10 mouse cellular contexts compared by ENCODE assay signal in genomic region chr8:108612815-108613214, GRCm38 (mm10).
A peak's percentile ranks its signal among the peaks of the same experiment; 100 is the strongest.
DNase-seq lines count a peak whose midpoint lies in the region; ATAC-seq lines count a peak whose summit lies in the region.
"Had no signal": no experiment of that assay in that cellular context is flagged by ENCODE, and none has a peak within 500 bp of the region (broad histone marks: within the 10 kb centered on the region; RNA-seq: fewer than 3 reads in every experiment).

No protein-coding gene starts in this region.

- H3K4me2 ChIP-seq in heart, embryonic 11.5 days: 0 out of 2 replicates have a peak overlapping the region, but pooled peaks have one; percentile 6
- no peak overlapping the region for H3K4me2 ChIP-seq in embryonic facial prominence, embryonic 11.5 days (ENCODE audit: low read depth, low read length)
- H3K4me2 ChIP-seq in lung, embryonic 15.5 days: 0 out of 2 replicates have a peak overlapping the region, but pooled peaks have one; percentile 22

- ATAC-seq in heart, embryonic 11.5 days (replicated peaks; ENCODE audit: insufficient number of reproducible peaks, low FRiP score, low TSS enrichment): no peak
- no peak for ATAC-seq in embryonic facial prominence, embryonic 11.5 days (replicated peaks; ENCODE audit: insufficient number of reproducible peaks, low FRiP score, low TSS enrichment, low read depth)
- peak; percentile 86 for ATAC-seq in lung, embryonic 15.5 days (ENCODE audit: borderline replicate concordance, extremely low read depth, low FRiP score, low TSS enrichment)

- H3K4me3 ChIP-seq in heart, embryonic 11.5 days (ENCODE audit: low read depth, low read length): no peak overlapping the region
- H3K4me3 ChIP-seq in embryonic facial prominence, embryonic 11.5 days (ENCODE audit: low read depth, low read length): no peak overlapping the region
- H3K4me3 ChIP-seq in lung, embryonic 15.5 days: no peak overlapping the region

- no peaks in the 10 kb centered on the region for H3K9me3 ChIP-seq in heart, embryonic 11.5 days (replicated peaks; ENCODE audit: control insufficient read depth, low read length)
- no peaks in the 10 kb centered on the region for H3K9me3 ChIP-seq in embryonic facial prominence, embryonic 11.5 days (replicated peaks; ENCODE audit: control insufficient read depth, low read length)
- H3K9me3 ChIP-seq in lung, embryonic 15.5 days: no peaks in the 10 kb centered on the region

- no peak for DNase-seq in heart, postnatal 25 days (ENCODE audit: low spot score)
- DNase-seq in MEL-GATA-1-ER (ENCODE audit: extremely low read depth, low read depth): peak; percentile 17
- DNase-seq in embryonic facial prominence, embryonic 11.5 days (ENCODE audit: low spot score): peak; percentile 54
- no peak for DNase-seq in cerebellum, postnatal 36 days
- no peak for DNase-seq in thymus, postnatal 36 days
- DNase-seq in left cerebral cortex, adult 8-10 months (ENCODE audit: low spot score in 2 of 2): no peak
- DNase-seq: cerebellum, adult 11-12 months had no signal

- H3K4me1 ChIP-seq in heart, embryonic 11.5 days (ENCODE audit: control insufficient read depth, insufficient read depth, low read length): peaks cover 10% of the 10 kb centered on the region
- peaks cover 4% of the 10 kb centered on the region; the same call in 1 of the 2 replicates for H3K4me1 ChIP-seq in embryonic facial prominence, embryonic 11.5 days (ENCODE audit: control insufficient read depth, insufficient read depth, low read length)
- H3K4me1 ChIP-seq in lung, embryonic 15.5 days: peaks cover 18% of the 10 kb centered on the region; the same call in 1 of the 2 replicates

- intact Hi-C loops in heart, postnatal 25 days (cut with DNase I): no loop called here

- WGBS in heart, embryonic 11.5 days (ENCODE audit: insufficient replicate concordance): 12% methylated on average over 5 of the region's 5 CpGs
- 19% methylated on average over 5 of the region's 5 CpGs for WGBS in embryonic facial prominence, embryonic 11.5 days
- WGBS in lung, embryonic 15.5 days: 14% methylated on average over 5 of the region's 5 CpGs

- no peak overlapping the region for H3K27ac ChIP-seq in heart, embryonic 11.5 days (ENCODE audit: low read depth, low read length)
- H3K27ac ChIP-seq in embryonic facial prominence, embryonic 11.5 days (replicated peaks; ENCODE audit: low read depth, low read length): no peak overlapping the region
- peak overlapping the region; percentile 84 for H3K27ac ChIP-seq in lung, embryonic 15.5 days
- H3K27ac ChIP-seq: kidney, postnatal 0 days had no signal

- H3K36me3 ChIP-seq in heart, embryonic 11.5 days (ENCODE audit: control insufficient read depth, insufficient read depth, low read length): no peaks in the 10 kb centered on the region
- H3K36me3 ChIP-seq in embryonic facial prominence, embryonic 11.5 days (replicated peaks; ENCODE audit: control insufficient read depth, insufficient read depth, low read depth, low read length): no peaks in the 10 kb centered on the region
- H3K36me3 ChIP-seq in lung, embryonic 15.5 days: no peaks in the 10 kb centered on the region

- H3K9ac ChIP-seq in heart, embryonic 11.5 days (ENCODE audit: low read depth, low read length): no peak overlapping the region
- no peak overlapping the region for H3K9ac ChIP-seq in embryonic facial prominence, embryonic 11.5 days (replicated peaks; ENCODE audit: low read length)
- no peak overlapping the region for H3K9ac ChIP-seq in lung, embryonic 15.5 days

- H3K27me3 ChIP-seq in heart, embryonic 11.5 days (ENCODE audit: control insufficient read depth, insufficient read depth, low read length): no peaks in the 10 kb centered on the region
- H3K27me3 ChIP-seq in embryonic facial prominence, embryonic 11.5 days (ENCODE audit: control insufficient read depth, insufficient read depth, low read length): no peaks in the 10 kb centered on the region
- H3K27me3 ChIP-seq in lung, embryonic 15.5 days: no peaks in the 10 kb centered on the region

Comparison
In these comparisons a context has a peak if more than half of its experiments do, and no peak if none do; other contexts are left out.
1. DNase-seq: peak in MEL-GATA-1-ER (single experiment) and embryonic facial prominence, embryonic 11.5 days (single experiment); none in heart, postnatal 25 days (single experiment), cerebellum, postnatal 36 days (0 of 2), thymus, postnatal 36 days (0 of 2) and left cerebral cortex, adult 8-10 months (0 of 2).